Mouse (Mus musculus) stomach, postnatal 0 days (tissue): ENCODE results near the gene Acss1. TPM values are rescaled to one million over a fixed set of nuclear protein-coding genes. Genes with fewer than 3 reads are reported as not detected.

Source experiments
- ATAC-seq: fragments of 200-750 bp; cut with Nextera tagmentation; 2 replicates; pipeline ENCODE4 v1.8.0; 2017; ENCODE audit not compliant: low FRiP score, low TSS enrichment
- DNase-seq: peaks from one replicate; pipeline ENCODE4 v3.0.0-alpha.2; 2016; ENCODE audit warnings: low spot score
- H3K27ac ChIP-seq: fragments of 300-500 bp; sonication (generic); replicated peaks from 2 replicates; pipeline ENCODE4 v1.5.1; 2014; ENCODE audit warnings: mild to moderate bottlenecking, control low read depth
- H3K27me3 ChIP-seq: fragments of 300-500 bp; sonication (generic); 2 replicates; pipeline ENCODE4 v1.6.1; 2014; ENCODE audit warnings: low read length; ENCODE audit not compliant: control insufficient read depth, insufficient read depth
- H3K36me3 ChIP-seq: fragments of 300-500 bp; sonication (generic); 2 replicates; pipeline ENCODE4 v1.6.1; 2014; ENCODE audit warnings: low read length, mixed read lengths; ENCODE audit not compliant: control insufficient read depth, insufficient read depth
- H3K4me1 ChIP-seq: fragments of 300-500 bp; sonication (generic); replicated peaks from 2 replicates; pipeline ENCODE4 v1.6.1; 2014; ENCODE audit warnings: antibody characterized with exemption; ENCODE audit not compliant: control insufficient read depth, insufficient read depth
- H3K4me2 ChIP-seq: fragments of 300-500 bp; sonication (generic); replicated peaks from 2 replicates; pipeline ENCODE4 v1.6.1; 2014; ENCODE audit warnings: low read depth, mild to moderate bottlenecking, control low read depth, moderate library complexity
- H3K4me3 ChIP-seq: fragments of 300-500 bp; sonication (generic); 2 replicates; pipeline ENCODE4 v1.5.1; 2014; ENCODE audit warnings: low read depth, low read length, control low read depth
- H3K9ac ChIP-seq: fragments of 300-500 bp; sonication (generic); 2 replicates; pipeline ENCODE4 v1.6.1; 2014; ENCODE audit warnings: mild to moderate bottlenecking, low read length, control low read depth, mixed read lengths
- H3K9me3 ChIP-seq: fragments of 300-500 bp; sonication (generic); 2 replicates; pipeline ENCODE4 v1.6.1; 2016; ENCODE audit warnings: low read length; ENCODE audit not compliant: control insufficient read depth
- CTCF ChIP-seq: IDR thresholded peaks from 2 replicates; pipeline ENCODE4 v1.5.1; 2016; ENCODE audit warnings: antibody characterized with exemption, low read depth, mild to moderate bottlenecking, moderate library complexity
- EP300 ChIP-seq: optimal IDR thresholded peaks from 2 replicates; pipeline ENCODE3; 2016; ENCODE audit warnings: antibody characterized with exemption
- WGBS: fragments of 180-500 bp; shearing (Covaris S2); extraction: QIAGEN DNeasy Blood & Tissue Kit; methylation state at CpG from one replicate; pipeline ENCODE4 v1.1.7; 2014; 5-methylcytosine and 5-hydroxymethylcytosine counted together
- polyA plus RNA-seq: library from polyadenylated mRNA; unstranded; fragments of >200 nt; fragmentation: Nextera tagmentation; extraction: Ambion mirVana; gene quantifications from 2 replicates; pipeline ENCODE4 v1.2.1, GENCODE M21; 2015

The Acss1 gene
- polyA plus RNA-seq, 1 experiment from 2014 or later = 28.2 TPM

DNA sequence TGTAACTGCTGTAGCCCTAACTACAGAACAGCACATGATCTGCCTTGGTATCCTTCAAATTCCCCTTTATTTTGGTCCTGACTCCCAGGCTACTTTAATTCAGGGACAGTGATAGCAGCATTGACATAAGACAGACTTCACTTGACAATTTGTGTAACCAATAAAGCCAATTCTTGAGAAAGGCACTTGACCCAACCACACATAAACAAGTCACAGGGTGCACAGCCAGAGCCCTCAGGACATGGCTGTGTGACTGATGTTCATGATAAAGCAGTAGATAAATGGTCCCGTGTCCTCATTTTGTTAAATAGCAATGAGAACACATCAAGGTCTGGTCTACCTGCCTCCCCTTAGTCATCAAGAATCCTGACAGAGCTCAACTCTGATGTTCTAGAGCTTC lies 88.7 kb downstream of the Acss1 start:
- DNase-seq (no peak), ATAC-seq (no peak)

DNA sequence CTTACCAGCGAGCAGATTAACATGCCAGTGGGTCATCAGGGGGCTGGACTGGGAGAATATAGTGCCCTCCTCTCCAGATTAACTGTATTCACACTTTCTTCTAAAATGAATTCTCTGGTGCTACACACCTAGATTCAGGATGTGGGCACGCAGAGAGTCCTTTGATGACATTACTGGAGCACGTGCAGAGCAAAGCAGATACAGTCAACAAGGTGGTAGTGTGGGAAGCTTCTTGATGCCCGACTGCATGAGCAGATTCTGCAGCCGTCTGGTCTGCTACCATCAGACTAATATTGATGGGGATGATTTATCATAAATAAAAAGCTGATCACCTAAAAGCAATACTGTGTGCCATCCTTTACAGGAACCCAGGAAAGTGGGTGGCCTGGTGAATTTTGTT lies 89.7 kb downstream of the Acss1 start:
- no peak for TF ChIP-seq CTCF
- no peak for TF ChIP-seq EP300
- Histone ChIP-seq H3K27ac (no peak overlapping the region), H3K4me2 (no peak overlapping the region), H3K9me3 (no peaks in the 10 kb centered on the region), H3K9ac (no peak overlapping the region), H3K4me1 (no peaks in the 10 kb centered on the region), H3K36me3 (no peaks in the 10 kb centered on the region; the same call in 1 of the 2 replicates), H3K27me3 (no peaks in the 10 kb centered on the region), H3K4me3 (no peak overlapping the region)
- DNase-seq (no peak), ATAC-seq (no peak)
- WGBS = 78% methylated on average over 5 of the region's 5 CpGs

More for the DNA sequence above, 88.7 kb downstream of the Acss1 start:
- Histone ChIP-seq H3K4me2 (no peak overlapping the region), H3K9ac (no peak overlapping the region), H3K27me3 (no peaks in the 10 kb centered on the region), H3K9me3 (no peaks in the 10 kb centered on the region), H3K4me3 (no peak overlapping the region), H3K4me1 (no peaks in the 10 kb centered on the region), H3K27ac (no peak overlapping the region), H3K36me3 (peaks cover 5% of the 10 kb centered on the region)
- TF ChIP-seq EP300 (no peak), CTCF (no peak)
- WGBS = 57% methylated on average over 1 of the region's 1 CpGs

DNA sequence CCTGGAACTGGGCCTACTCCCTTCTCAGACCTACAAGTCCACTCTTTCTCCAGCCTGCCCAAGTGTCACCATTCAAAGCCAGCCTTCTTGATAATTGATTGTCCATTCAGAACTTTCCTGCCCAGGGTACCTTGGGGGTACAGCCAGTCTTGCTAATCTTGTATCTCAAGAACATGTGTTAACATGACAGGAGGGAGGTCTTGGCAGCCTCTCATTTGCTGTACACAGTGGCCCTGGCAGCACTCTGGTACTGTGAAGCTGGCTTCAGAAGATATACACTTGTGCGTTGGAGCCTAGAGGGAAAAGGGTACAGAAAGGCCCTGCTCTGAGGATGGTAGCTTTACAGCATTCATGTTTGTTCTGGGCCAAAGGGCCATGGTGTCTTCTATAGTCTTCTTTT lies 92.0 kb downstream of the Acss1 start:
- ATAC-seq (no peak), DNase-seq (no peak)
- Histone ChIP-seq H3K4me1 (no peaks in the 10 kb centered on the region), H3K27me3 (no peaks in the 10 kb centered on the region), H3K4me2 (no peak overlapping the region), H3K27ac (no peak overlapping the region), H3K9ac (no peak overlapping the region), H3K4me3 (no peak overlapping the region), H3K36me3 (no peaks in the 10 kb centered on the region), H3K9me3 (no peaks in the 10 kb centered on the region)
- WGBS = 72% methylated on average over 1 of the region's 1 CpGs
- TF ChIP-seq EP300 (no peak), CTCF (no peak)

DNA sequence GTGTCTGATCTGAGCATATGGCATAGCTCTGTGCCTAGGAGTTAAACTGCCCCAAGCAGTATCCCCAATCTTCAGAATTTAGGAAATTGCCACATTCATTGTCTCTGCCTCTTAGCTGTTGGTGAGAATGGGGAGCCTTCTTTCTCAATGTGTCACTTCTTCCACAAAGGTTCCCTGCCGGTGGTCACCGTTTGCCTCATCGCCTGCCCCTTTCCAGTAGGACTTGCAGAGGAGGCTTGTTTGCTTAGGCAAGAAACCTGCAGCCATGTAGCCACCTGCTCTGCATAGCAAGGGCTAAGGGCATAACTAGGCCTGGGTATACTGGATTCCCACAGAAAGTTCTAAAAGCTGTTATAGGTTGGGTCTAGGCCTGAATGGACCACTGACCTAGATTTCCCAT lies 95.8 kb downstream of the Acss1 start:
- Histone ChIP-seq H3K4me2 (no peak overlapping the region), H3K4me1 (no peaks in the 10 kb centered on the region), H3K27me3 (no peaks in the 10 kb centered on the region), H3K9me3 (no peaks in the 10 kb centered on the region), H3K9ac (no peak overlapping the region), H3K4me3 (no peak overlapping the region), H3K27ac (no peak overlapping the region), H3K36me3 (no peaks in the 10 kb centered on the region)
- ATAC-seq (no peak), DNase-seq (no peak)
- 70% methylated on average over 3 of the region's 3 CpGs for WGBS
- no peak for TF ChIP-seq CTCF
- no peak for TF ChIP-seq EP300

DNA sequence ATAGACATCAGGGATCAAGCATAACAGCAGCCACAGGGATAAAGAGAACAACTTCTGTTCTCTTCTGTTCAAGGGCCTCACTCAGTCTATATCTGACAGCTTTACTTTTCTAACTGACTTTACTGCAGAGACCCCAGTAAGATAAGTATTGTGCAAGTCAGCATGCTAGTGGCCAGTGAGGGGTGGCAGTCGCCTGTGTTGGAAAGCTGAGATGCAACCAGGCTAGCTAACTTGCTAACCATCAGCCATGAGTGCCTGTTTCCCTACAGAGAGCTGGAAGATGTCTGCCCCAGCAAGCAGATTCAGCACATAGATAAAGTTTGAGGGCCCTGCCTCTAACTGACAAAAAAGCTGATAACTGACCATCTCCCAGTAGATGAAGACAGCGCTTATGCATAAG lies 97.5 kb downstream of the Acss1 start:
- H3K27me3 ChIP-seq = no peaks in the 10 kb centered on the region
- H3K9me3 ChIP-seq = no peaks in the 10 kb centered on the region
- H3K4me1 ChIP-seq = no peaks in the 10 kb centered on the region
- TF ChIP-seq EP300 = no peak
- TF ChIP-seq CTCF = no peak
- WGBS = 87% methylated on average over 2 of the region's 2 CpGs
- no peak overlapping the region for H3K4me2 ChIP-seq
- ATAC-seq = no peak
- H3K9ac ChIP-seq = no peak overlapping the region
- no peak for DNase-seq
- H3K27ac ChIP-seq = no peak overlapping the region
- no peak overlapping the region for H3K4me3 ChIP-seq
- no peaks in the 10 kb centered on the region for H3K36me3 ChIP-seq

DNA sequence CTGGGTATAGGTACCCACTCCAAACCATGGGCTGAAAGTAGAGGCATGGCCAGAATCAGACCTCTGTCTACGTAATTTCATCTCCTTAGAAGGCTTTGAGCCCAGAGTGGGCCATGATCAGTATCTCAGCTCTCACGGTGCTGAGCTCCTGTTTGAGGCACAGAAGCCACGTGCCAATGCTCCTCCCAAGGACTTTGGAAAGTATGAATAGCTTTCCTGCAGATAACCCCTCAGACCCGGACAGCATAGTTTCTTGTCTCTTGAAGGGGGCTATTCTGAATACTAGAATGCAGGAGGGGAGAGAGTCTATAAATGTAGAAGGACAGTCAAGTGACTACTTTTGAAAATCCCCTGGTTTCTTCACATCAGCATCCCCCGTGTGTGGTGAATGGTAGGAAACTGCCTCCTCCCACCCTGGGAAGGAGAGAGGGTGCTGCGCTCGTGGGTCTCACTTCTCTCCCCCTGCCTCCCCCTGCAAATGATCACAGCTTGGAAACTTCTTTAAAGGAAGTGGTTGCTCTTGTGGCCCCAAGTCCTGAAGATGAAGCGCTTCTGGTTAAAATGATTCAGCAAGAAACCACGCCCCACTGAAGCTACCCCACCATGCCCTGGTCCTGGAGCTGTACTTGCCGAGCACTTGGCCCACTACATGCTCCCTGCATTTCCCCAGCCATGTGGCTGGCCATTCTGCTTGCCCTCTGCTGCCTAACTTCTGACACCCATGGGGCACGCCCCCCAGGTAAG lies 98.3 kb downstream of the Acss1 start, which contains the start of gene Cst7:
Cst7 (plus strand) TSS at position 569 of the 744 bp plus-strand sequence.
- H3K27ac ChIP-seq = no peak within 1 kb of the TSS
- H3K9me3 ChIP-seq = no peaks in the 10 kb centered on the region
- no peaks in the 10 kb centered on the region for H3K27me3 ChIP-seq
- DNase-seq = no peak
- H3K9ac ChIP-seq = no peak within 1 kb of the TSS
- no peak for TF ChIP-seq CTCF
- TF ChIP-seq EP300 = no peak
- 63% methylated on average over 11 of the region's 11 CpGs for WGBS
- no peak within 1 kb of the TSS for H3K4me2 ChIP-seq
- no peaks in the 10 kb centered on the region for H3K4me1 ChIP-seq
- no peak for ATAC-seq
- H3K4me3 ChIP-seq = no peak within 1 kb of the TSS
- no peaks in the 10 kb centered on the region for H3K36me3 ChIP-seq

Other genes starting within 250 kb of the Acss1 start
- gene Zfp442, start 217.0 kb downstream of the Acss1 start, polyA plus RNA-seq = 2.1 TPM in 2 replicates
- gene Zfp345, start 183.4 kb downstream of the Acss1 start, polyA plus RNA-seq = 0.07 TPM in 1 of 2 replicates, not detected in the other
- 0.23 and 0.29 TPM in 2 replicates for gene Cst7, start 98.1 kb downstream of the Acss1 start, polyA plus RNA-seq
- 30.0 and 30.1 TPM in 2 replicates for gene Apmap, start 59.9 kb downstream of the Acss1 start, polyA plus RNA-seq
- gene Vsx1, start 20.9 kb upstream of the Acss1 start, polyA plus RNA-seq = not detected in 2 replicates
- 23.5 and 24.2 TPM in 2 replicates for gene Entpd6, start 80.5 kb upstream of the Acss1 start, polyA plus RNA-seq
- gene Pygb, start 118.2 kb upstream of the Acss1 start, polyA plus RNA-seq = 109 and 115 TPM in 2 replicates
- 73.2 and 76.2 TPM in 2 replicates for gene Abhd12, start 236.2 kb upstream of the Acss1 start, polyA plus RNA-seq
- gene Gins1, start 236.9 kb upstream of the Acss1 start, polyA plus RNA-seq = 10.7 and 11.0 TPM in 2 replicates